In the genomic region with DNA sequence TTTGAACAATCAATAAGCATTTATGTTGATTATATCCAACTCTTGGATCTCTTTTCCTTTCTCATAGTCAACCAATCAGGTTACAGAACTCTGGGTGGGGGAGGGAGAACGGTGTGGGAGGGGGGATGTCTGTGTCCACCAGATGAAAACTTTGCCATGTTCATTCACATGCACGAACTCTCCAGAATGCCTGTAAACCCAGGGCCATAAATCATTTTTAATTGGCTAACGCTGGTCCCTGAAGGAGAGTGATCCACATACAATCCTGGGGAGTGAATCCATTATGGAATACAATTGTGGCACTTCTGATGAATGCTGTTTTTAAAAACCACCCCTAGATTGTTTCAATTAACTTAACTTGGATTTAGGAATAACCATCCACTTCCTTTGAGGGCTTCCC, we compare ENCODE assay signal across 20 mouse cellular contexts.
"Had no signal": no experiment of that assay in that cellular context is flagged by ENCODE, and none has a peak within 500 bp of the region (broad histone marks: within the 10 kb centered on the region; RNA-seq: fewer than 3 reads in every experiment).

No protein-coding gene starts in this region.

- H3K4me2 ChIP-seq: liver, embryonic 13.5 days; liver, embryonic 15.5 days; lung, embryonic 15.5 days; midbrain, embryonic 12.5 days; midbrain, embryonic 15.5 days; neural tube, embryonic 12.5 days had no signal

- ATAC-seq: liver, postnatal 0 days; lung, postnatal 0 days; midbrain, embryonic 15.5 days had no signal

- H3K4me1 ChIP-seq: liver, embryonic 13.5 days; liver, embryonic 15.5 days; midbrain, embryonic 12.5 days; midbrain, embryonic 15.5 days; neural tube, embryonic 12.5 days had no signal

- H3K27me3 ChIP-seq: liver, embryonic 13.5 days; liver, embryonic 15.5 days; lung, embryonic 15.5 days; midbrain, embryonic 12.5 days; midbrain, embryonic 15.5 days; neural tube, embryonic 12.5 days had no signal

- H3K36me3 ChIP-seq: liver, embryonic 13.5 days; liver, embryonic 15.5 days; lung, embryonic 15.5 days; midbrain, embryonic 10.5 days; midbrain, embryonic 12.5 days; midbrain, embryonic 15.5 days; neural tube, embryonic 12.5 days had no signal

- DNase-seq: liver, embryonic 13.5 days; liver, postnatal 0 days; lung, adult 2 months; lung, postnatal 14 days; lung, postnatal 36 days; right cerebral cortex, postnatal 25 days; right cerebral cortex, postnatal 4 days; spleen, adult 18-20 months; thymus, adult 18-20 months; thymus, postnatal 14 days; thymus, postnatal 4 days had no signal

- H3K9me3 ChIP-seq: liver, embryonic 13.5 days; liver, embryonic 15.5 days; lung, embryonic 15.5 days; midbrain, embryonic 10.5 days; midbrain, embryonic 12.5 days; midbrain, embryonic 15.5 days; neural tube, embryonic 12.5 days had no signal

- H3K9ac ChIP-seq: liver, embryonic 13.5 days; liver, embryonic 15.5 days; liver, postnatal 0 days; lung, embryonic 15.5 days; midbrain, embryonic 12.5 days; midbrain, embryonic 15.5 days; neural tube, embryonic 12.5 days had no signal

- H3K27ac ChIP-seq: liver, embryonic 13.5 days; liver, embryonic 15.5 days; lung, embryonic 15.5 days; macrophage; midbrain, embryonic 10.5 days; midbrain, embryonic 12.5 days; midbrain, embryonic 15.5 days; neural tube, embryonic 12.5 days had no signal

- H3K4me3 ChIP-seq: liver, embryonic 13.5 days; liver, embryonic 15.5 days; lung, embryonic 15.5 days; megakaryocyte, embryonic 14.5 days; midbrain, embryonic 10.5 days; midbrain, embryonic 12.5 days; midbrain, embryonic 15.5 days; neural tube, embryonic 12.5 days had no signal
